Mouse (Mus musculus) embryonic stem cell, embryonic (primary cell): ENCODE data around the gene Rcan2.

Experiments used
- CTCF ChIA-PET, 4 experiments: fragments of 300-600 bp in 2 of 4; fragments of 350-600 bp in 2 of 4; sonication (Branson Sonifier 250); formaldehyde crosslinking; loops; one replicate each; lab custom pipeline; 2022; ENCODE audit warnings: inconsistent platforms in 2 of 4; lab: Charles Lee
- POLR2A ChIA-PET, 4 experiments: fragments of 300-600 bp in 2 of 4; fragments of 350-600 bp in 2 of 4; sonication (Branson Sonifier 250); formaldehyde crosslinking; loops; one replicate each; lab custom pipeline; 2022; ENCODE audit warnings: antibody characterized with exemption in 4 of 4, inconsistent platforms in 1 of 4; lab: Charles Lee

Gene Rcan2

DNA sequence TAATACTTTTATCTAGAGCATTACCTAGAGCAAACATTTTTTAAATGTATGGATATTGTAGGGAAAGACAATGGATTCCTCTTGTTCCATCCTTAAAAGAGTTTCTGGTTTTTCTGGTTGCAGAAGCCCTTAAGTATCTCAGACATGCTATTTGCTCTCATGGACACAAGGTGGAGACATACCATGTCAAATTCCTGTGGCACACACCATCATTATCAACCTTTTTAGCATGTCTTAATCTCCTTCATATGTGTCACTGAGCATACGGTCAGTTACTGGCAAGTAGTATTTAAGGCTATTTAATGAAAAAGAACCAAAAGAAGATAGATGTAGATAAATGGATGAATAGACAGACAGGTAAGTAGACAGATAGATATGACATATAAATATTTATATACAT is 81.9 kb downstream of the Rcan2 start:
- ChIA-PET CTCF (no interaction called here), POLR2A (no interaction called here)

DNA sequence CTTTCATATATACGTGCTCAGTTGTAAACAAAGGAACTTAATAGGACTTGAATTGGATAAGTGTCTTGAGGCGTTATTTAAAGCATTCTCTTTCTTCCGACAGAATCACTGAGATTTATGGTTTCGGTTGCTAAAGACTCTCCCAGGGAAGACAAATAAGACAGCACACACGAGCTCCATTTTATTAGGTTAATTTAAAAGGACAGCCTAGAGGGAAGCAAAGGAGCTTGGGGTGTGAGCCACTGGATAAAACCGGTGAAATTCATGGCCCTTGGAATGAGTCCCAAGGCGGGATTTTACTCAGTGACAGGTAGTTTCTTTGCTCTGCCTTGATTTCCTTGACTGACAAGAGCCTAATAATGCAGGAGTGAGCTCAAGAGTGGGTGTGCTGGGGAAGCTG is 85.1 kb downstream of the Rcan2 start:
- POLR2A ChIA-PET: no interaction called here
- CTCF ChIA-PET: interaction anchor here in 1 of 4 experiments (0.9 kb wide), 1 partner anchor 243 kb away, joined by 4 read pairs; no protein-coding TSS in a partner anchor

DNA sequence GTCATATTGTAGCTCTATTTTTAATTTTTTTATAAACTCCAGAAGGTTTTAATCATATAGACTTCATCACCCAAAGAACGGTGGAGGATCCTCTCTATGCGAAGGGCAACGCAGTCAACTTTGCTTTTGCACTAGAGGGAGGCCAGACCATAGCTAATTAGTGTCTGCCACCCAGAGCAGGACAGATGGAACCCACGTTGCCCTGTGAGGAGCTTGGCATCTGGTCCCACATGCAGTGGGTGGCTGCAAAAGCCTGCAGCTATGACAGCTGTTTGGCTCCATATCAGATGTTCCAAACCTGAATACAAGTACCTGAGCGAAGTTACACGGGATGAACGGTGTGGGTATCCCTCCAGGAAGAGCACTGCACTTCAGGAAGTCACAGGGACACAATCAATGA is 86.8 kb downstream of the Rcan2 start:
- ChIA-PET POLR2A (no interaction called here), CTCF (no interaction called here)

DNA sequence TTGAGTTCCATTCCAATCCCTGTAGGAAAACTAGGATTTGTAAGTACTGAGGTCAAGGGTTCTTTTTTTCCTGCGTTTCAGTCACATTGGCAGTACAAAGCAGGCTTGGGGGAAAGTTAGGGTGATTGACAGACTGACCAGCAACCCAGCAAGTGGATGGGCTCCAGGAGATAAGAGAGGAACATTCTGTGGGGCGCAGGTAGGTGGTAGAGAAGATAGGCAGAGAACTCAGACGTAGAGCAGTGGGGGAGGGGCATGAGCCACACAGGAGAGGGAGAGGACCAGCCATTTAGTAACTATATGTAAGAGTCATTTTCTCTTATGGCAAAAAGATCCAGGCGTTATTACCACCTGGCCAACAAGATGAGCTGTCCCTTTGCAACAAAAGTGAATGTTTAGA is 96.2 kb downstream of the Rcan2 start:
- ChIA-PET POLR2A (interaction anchor here in 1 of 4 experiments (0.7 kb wide), 1 partner anchor 106 kb away, joined by 4 read pairs; no protein-coding TSS in a partner anchor), CTCF (interaction anchor here in 1 of 4 experiments (1.0 kb wide), 2 partner anchors 28 kb away, joined by 3 to 4 read pairs; no protein-coding TSS in a partner anchor)

GRCm38 (mm10) chr17:43899405-43900092 is 98.4 kb downstream of the Rcan2 start:
- POLR2A ChIA-PET: no interaction called here
- CTCF ChIA-PET: no interaction called here

DNA sequence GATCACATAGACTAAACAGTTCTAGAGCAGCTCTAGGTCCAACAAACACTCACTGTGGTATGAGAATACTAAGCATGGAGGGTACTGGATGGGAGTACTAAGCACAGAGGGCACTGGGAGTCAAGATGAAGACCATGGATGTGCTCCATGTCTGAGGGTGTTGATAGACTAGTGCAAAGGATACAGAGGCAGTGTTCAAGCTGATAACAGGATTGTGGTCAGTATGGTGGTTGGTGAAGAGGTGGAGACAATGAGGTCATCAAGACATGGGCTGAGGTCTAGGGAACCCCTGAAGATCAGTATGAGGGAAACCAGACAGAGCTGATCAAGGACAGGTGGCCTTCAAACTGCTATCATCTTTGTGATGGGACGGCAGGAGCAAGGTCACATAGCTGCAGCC is 99.0 kb downstream of the Rcan2 start:
- ChIA-PET POLR2A (no interaction called here), CTCF (no interaction called here)

GRCm38 (mm10) chr17:43901474-43901873 is 100.3 kb downstream of the Rcan2 start:
- POLR2A ChIA-PET: no interaction called here
- CTCF ChIA-PET: no interaction called here

DNA sequence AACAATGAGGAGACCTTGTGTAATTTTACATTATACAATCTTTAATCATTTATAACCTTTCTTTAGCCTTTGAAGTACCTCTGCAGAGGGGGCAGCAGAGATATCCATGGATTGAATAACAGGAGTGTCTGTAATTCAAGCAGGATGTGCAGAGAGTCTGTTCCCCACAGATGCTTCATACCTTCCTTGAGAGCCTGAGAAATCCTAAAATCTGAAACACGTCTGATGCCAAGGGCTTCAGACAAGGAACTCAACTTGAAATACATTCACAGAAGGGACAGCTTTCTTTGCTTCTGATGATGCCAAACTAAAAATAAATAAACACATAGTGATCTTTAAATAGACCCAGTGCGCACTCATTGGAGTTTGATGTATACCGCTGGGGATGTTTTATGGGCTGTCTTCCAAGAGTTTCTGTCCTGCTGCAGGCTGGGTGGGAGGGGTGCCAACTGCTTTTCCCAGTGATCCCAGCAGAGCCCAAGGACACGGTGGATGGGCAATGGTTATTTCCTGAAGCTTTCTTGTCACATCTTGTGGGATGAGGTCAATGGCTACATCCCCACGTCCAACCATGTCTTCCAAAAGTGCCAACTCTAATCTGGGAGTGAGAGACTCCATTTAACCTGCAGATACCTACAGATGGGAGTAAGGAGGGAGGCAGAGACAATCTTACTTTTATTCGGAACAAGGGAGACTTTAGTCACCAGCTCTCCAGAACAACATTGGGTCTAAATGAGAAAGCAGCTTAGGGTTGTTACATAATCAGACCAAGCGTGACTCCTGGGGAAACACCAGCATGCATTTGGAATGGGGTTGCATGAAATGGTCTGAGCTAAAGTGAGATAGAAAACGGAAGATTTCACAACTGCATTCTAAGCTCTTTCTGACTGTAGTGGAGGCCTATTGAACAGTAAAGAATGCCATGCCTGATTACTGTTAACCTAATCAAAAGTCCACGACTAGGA is 102.9 kb downstream of the Rcan2 start:
- ChIA-PET CTCF (interaction anchor here in 1 of 4 experiments (0.8 kb wide), 1 partner anchor 34 kb away, joined by 3 read pairs; no protein-coding TSS in a partner anchor), POLR2A (interaction anchor here in 1 of 4 experiments (0.6 kb wide), 1 partner anchor 341 kb away, joined by 3 read pairs; no protein-coding TSS in a partner anchor)

DNA sequence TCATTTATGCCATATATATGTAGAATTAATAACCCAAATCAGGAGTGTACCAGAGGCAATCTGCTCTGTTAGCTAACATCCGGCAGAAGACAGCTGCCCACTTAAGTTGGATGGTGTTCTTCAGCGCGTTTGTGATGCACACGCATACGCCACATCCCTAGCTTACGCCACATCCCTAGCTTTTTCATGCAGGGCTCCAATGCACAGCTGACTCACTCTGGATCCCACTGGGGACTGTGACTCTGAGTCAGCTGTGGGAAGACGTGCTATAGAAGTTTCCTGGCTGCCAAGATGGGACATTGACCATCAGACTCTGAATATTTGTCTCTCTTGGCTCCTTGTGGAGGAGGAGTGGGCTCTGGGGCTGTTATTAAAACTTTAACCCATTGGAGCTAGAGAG is 103.7 kb downstream of the Rcan2 start:
- POLR2A ChIA-PET: no interaction called here

GRCm38 (mm10) chr17:43906728-43907127 is 105.6 kb downstream of the Rcan2 start:
- ChIA-PET POLR2A (no interaction called here), CTCF (no interaction called here)

More for the DNA sequence above, 103.7 kb downstream of the Rcan2 start:
- CTCF ChIA-PET: interaction anchor here in 1 of 4 experiments (0.8 kb wide), 1 partner anchor 35 kb away, joined by 3 read pairs; no protein-coding TSS in a partner anchor

DNA sequence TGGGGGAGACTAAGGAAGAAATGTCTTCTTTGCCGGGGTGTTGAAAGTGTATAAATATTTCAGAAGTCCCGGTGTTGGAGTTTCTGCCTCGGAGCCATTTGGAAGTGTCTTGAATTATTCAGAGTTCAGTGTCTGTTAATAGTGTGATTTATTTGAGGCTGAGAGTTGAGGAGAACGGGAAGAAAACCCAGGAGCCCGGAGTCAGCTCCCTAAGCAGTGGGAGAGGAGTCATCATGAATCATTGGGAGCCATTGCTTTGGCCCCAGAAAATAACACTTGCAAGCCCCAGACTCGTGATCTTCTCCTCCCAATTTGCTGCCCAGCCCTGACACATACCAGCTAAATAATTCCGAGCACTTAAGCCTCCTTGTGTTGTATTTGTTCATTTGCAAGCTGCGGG is 115.0 kb downstream of the Rcan2 start:
- ChIA-PET POLR2A (no interaction called here), CTCF (interaction anchor here in 2 of 4 experiments (0.6 to 1.4 kb wide), 4 partner anchors 8 to 461 kb away, joined by 3 to 5 read pairs (median 3); partner anchors contain the start of gene Enpp5 (in 1 of the 2))

DNA sequence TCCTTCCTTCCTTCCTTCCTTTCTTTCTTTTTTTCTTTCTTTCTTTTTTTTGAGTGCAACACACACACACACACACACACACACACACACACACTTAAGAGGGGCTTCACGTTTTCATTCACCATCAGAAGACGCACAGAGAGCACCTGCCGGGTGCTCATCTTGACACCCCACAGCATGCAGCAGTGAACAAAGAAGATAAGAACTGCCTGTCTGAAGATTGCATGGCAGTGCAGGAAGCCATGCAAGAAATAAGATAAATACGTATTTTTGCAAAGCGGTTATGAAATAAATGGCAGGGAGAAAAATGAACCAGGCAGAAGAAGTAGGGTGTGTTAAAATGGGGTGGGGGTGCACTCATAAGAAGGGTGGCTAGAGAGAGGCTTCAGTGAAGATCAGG is 116.0 kb downstream of the Rcan2 start:
- ChIA-PET CTCF (no interaction called here), POLR2A (no interaction called here)

DNA sequence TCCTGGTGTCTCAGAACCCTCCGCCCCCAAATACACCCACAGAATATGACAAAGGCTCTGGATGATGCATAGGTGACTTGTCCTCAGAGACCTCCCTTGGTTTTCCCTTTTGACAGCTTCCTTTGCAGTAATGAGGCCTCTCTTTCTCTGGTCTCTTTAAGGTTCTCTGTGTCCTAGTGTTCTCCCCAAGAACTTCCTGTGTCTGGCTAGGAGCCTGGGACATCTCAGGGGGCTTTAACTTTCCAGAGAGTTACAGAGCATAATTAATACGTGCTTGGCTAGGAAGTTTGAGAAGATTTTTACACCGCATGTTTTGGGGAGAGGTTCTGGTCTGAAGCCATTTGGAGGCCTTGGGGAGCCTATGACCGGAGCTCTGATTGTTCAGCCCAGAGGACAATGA is 128.7 kb downstream of the Rcan2 start:
- POLR2A ChIA-PET: no interaction called here
- CTCF ChIA-PET: no interaction called here

DNA sequence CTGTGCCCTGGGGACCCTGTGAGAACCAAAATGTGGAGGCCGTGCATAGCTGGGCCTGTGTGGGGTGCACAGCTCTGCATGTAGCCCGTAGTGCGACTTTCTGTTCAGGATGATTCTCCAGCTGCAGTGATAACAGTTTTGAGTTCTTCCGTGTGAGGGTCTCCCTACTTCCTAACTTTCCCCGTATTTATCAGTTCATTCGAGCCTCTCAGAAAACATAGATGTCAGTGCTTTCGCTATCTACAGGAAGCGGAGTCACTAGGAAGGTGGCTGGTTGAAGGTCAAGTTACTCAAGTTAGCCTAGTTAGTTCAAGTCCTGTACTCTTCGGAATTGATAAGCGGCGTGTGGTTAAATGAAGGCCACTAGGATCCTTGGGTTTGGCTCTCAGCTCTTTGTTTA is 130.6 kb downstream of the Rcan2 start:
- ChIA-PET POLR2A (interaction anchor here in 2 of 4 experiments (0.7 to 1.0 kb wide), 2 partner anchors 12 to 72 kb away, joined by 3 to 8 read pairs; no protein-coding TSS in a partner anchor), CTCF (no interaction called here)

GRCm38 (mm10) chr17:43934056-43934455 is 132.9 kb downstream of the Rcan2 start:
- POLR2A ChIA-PET: no interaction called here
- CTCF ChIA-PET: interaction anchor here in 1 of 4 experiments (0.5 kb wide), 1 partner anchor 473 kb away, joined by 4 read pairs; no protein-coding TSS in a partner anchor

- CTCF ChIA-PET: interaction anchor here in 1 of 4 experiments (0.7 kb wide), 1 partner anchor 27 kb away, joined by 3 read pairs; no protein-coding TSS in a partner anchor
- POLR2A ChIA-PET: interaction anchor here in 1 of 4 experiments (0.6 to 0.8 kb wide), 2 partner anchors 288 to 971 kb away, joined by 3 read pairs; no protein-coding TSS in a partner anchor
Observed at GRCm38 (mm10) chr17:43952219-43952618, 151.1 kb downstream of the Rcan2 start.

GRCm38 (mm10) chr17:43952661-43953534 is 151.7 kb downstream of the Rcan2 start:
- CTCF ChIA-PET: interaction anchor here in 2 of 4 experiments (0.6 to 0.7 kb wide), 3 partner anchors 28 to 304 kb away, joined by 3 read pairs; no protein-coding TSS in a partner anchor
- POLR2A ChIA-PET: interaction anchor here in 1 of 4 experiments (0.6 to 0.7 kb wide), 3 partner anchors 16 to 289 kb away, joined by 3 to 4 read pairs (median 3); no protein-coding TSS in a partner anchor

- CTCF ChIA-PET: interaction anchor here in 1 of 4 experiments (0.7 kb wide), 1 partner anchor 1872 kb away, joined by 3 read pairs; no protein-coding TSS in a partner anchor
- POLR2A ChIA-PET: interaction anchor here in 2 of 4 experiments (0.6 to 0.7 kb wide), 3 partner anchors 15 to 165 kb away, joined by 3 to 4 read pairs (median 4); no protein-coding TSS in a partner anchor
Observed at GRCm38 (mm10) chr17:43953535-43953918, 152.4 kb downstream of the Rcan2 start.
